Mouse (Mus musculus): ENCODE results near the gene Rhot2.

GRCm38 (mm10) chr17:25791320-25791842, 53.3 kb downstream of the Rhot2 start:
- TF ChIP-seq CTCF (IDR thresholded peaks at IDR 0.05; ENCODE audit: extremely low read depth, insufficient read depth, low read length) (no peak), POLR2A (IDR thresholded peaks at IDR 0.05; ENCODE audit: extremely low read depth, insufficient read depth, low read length) (no peak)
